Mouse (Mus musculus) regulatory T cell (primary cell): Measurements from ENCODE around the gene Ap1s2.

Source experiments
- in situ Hi-C: fragments of 300-600 bp; cut with MboI, MseI; formaldehyde crosslinking; loops from one replicate; pipeline ENCODE4 v1.15.1; 2025; ENCODE audit warnings: high pct_unique_total_duplicates

Gene Ap1s2

DNA sequence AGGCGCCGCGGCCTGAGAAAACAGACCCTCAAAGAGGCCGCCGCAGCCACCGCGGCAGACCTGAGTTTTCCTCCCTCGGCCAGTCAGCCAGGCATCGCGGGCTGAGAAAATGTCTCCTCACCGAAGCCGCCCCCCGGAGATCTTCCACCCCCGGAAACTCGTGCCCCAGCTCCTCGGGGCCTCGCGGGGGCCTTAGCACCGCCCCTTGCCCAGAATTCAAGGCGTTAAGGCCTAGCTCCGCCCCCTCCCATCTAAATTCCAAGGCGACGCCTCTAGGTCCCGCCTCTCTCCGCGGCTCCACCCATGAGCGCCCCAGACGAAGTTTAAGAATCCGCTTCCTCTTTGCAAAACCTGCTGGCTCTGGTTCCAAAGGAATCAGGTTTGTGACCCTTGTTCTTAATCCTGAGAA is 49.7 kb downstream of the Ap1s2 start, which contains the start of gene Zrsr2:
Gene Zrsr2, minus strand, starts transcription at position 195 of the 409 bp plus-strand sequence.
- in situ Hi-C loops: loop anchor here (25.0 kb wide), 1 partner anchor 454 kb away; the partner anchor contains the start of gene Piga

DNA sequence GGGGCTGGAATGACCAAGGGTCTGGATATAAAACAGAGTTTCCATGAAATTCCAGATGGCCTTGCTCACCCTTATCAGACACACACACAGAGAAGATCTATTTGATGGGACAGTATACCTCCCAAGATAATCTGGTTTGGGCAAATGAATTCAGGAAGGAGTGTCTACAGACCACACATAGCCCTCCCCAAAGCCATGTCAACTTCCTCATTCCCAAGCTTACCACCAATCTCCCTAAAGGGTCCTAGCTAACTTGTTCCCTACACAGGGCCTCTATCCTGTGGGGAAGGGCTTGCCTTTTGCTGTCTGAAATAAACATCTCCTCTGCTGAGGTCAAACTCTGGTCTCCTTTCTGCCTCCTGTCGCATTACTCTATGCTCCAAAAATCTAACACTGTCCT is 72.3 kb downstream of the Ap1s2 start:
- in situ Hi-C loops: no loop called here

DNA sequence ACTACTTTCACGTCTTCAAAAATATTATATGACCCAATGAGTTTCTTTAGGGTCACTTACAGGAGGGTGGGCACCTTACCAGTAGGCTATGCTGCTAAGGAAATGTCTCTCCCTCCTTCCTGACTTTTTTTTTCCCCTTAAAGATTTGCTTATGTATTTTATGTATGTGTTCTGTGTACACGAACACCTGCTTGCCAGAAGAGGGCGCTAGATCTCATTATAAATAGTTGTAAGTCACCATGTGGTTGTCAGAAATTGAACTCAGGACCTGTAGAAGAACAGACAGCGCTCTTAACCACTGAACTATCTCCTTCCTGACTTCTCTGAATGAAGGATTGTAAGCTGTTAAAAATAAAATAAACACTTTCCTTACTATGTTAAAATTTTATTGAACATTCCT is 72.7 kb downstream of the Ap1s2 start:
- in situ Hi-C loops: no loop called here

DNA sequence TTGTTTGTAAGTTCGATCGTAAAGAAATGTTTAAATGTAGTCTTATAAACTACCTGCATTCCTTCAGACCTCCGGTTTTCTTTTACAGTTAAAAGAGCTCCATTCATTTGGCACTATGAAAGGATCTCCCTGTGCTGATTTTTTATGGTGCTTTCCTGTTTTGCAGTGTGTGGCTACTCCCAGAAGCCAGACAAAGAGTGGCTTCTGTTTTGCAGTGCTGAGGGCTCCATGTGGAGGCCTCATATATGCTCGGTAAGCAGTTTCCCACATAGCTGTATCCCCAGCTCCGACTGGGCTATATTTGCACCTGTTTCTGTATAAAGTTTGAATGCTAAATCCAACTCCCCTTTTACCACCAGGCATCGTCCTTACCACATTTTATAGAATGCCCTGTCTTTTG is 73.3 kb downstream of the Ap1s2 start:
- in situ Hi-C loops: no loop called here
